Mouse (Mus musculus): ENCODE data around the gene Arhgef18. TPM values are rescaled to one million over a fixed set of nuclear protein-coding genes. Genes with fewer than 3 reads are reported as not detected.

Gene Arhgef18
- polyA plus RNA-seq, 1 experiment = 34.7 TPM

- TF ChIP-seq POLR2A (IDR thresholded peaks at IDR 0.05; ENCODE audit: borderline replicate concordance, control insufficient read depth, low read depth, low read length) (no peak), CTCF (IDR thresholded peaks at IDR 0.05; ENCODE audit: control insufficient read depth, insufficient read depth, low read length) (no peak)
- H3K27ac ChIP-seq (ENCODE audit: control insufficient read depth, insufficient read depth, low read depth, low read length, poor library complexity) = no peak overlapping the region
- H3K4me3 ChIP-seq (replicated peaks; ENCODE audit: control insufficient read depth, low read depth, low read length) = no peak overlapping the region
- WGBS = 74% methylated on average over 1 of the region's 1 CpGs
- no peaks in the 10 kb centered on the region for H3K4me1 ChIP-seq (ENCODE audit: control insufficient read depth, insufficient read depth, low read length)
Measured at GRCm38 (mm10) chr8:3418101-3418500, 25.3 kb downstream of the Arhgef18 start.

- WGBS = 82% methylated on average over 10 of the region's 10 CpGs
- no peak overlapping the region for H3K27ac ChIP-seq (ENCODE audit: control insufficient read depth, insufficient read depth, low read depth, low read length, poor library complexity)
- TF ChIP-seq CTCF (IDR thresholded peaks at IDR 0.05; ENCODE audit: control insufficient read depth, insufficient read depth, low read length) (no peak), POLR2A (IDR thresholded peaks at IDR 0.05; ENCODE audit: borderline replicate concordance, control insufficient read depth, low read depth, low read length) (no peak)
- H3K4me3 ChIP-seq (replicated peaks; ENCODE audit: control insufficient read depth, low read depth, low read length) = no peak overlapping the region
- no peaks in the 10 kb centered on the region for H3K4me1 ChIP-seq (ENCODE audit: control insufficient read depth, insufficient read depth, low read length)
Measured at GRCm38 (mm10) chr8:3420105-3420706, 27.4 kb downstream of the Arhgef18 start.

GRCm38 (mm10) chr8:3421507-3421906 is 28.7 kb downstream of the Arhgef18 start:
- Histone ChIP-seq H3K4me1 (ENCODE audit: control insufficient read depth, insufficient read depth, low read length) (no peaks in the 10 kb centered on the region), H3K27ac (ENCODE audit: control insufficient read depth, insufficient read depth, low read depth, low read length, poor library complexity) (no peak overlapping the region), H3K4me3 (replicated peaks; ENCODE audit: control insufficient read depth, low read depth, low read length) (no peak overlapping the region)
- WGBS = 85% methylated on average over 5 of the region's 5 CpGs
- TF ChIP-seq POLR2A (IDR thresholded peaks at IDR 0.05; ENCODE audit: borderline replicate concordance, control insufficient read depth, low read depth, low read length) (no peak), CTCF (IDR thresholded peaks at IDR 0.05; ENCODE audit: control insufficient read depth, insufficient read depth, low read length) (no peak)

GRCm38 (mm10) chr8:3425217-3425616 is 32.4 kb downstream of the Arhgef18 start:
- no peaks in the 10 kb centered on the region for H3K4me1 ChIP-seq (ENCODE audit: control insufficient read depth, insufficient read depth, low read length)
- TF ChIP-seq POLR2A (IDR thresholded peaks at IDR 0.05; ENCODE audit: borderline replicate concordance, control insufficient read depth, low read depth, low read length) (no peak), CTCF (IDR thresholded peaks at IDR 0.05; ENCODE audit: control insufficient read depth, insufficient read depth, low read length) (no peak)
- no peak overlapping the region for H3K4me3 ChIP-seq (replicated peaks; ENCODE audit: control insufficient read depth, low read depth, low read length)
- WGBS = 87% methylated on average over 5 of the region's 5 CpGs
- H3K27ac ChIP-seq (ENCODE audit: control insufficient read depth, insufficient read depth, low read depth, low read length, poor library complexity) = no peak overlapping the region

- 87% methylated on average over 3 of the region's 3 CpGs for WGBS
- Histone ChIP-seq H3K27ac (ENCODE audit: control insufficient read depth, insufficient read depth, low read depth, low read length, poor library complexity) (no peak overlapping the region), H3K4me3 (replicated peaks; ENCODE audit: control insufficient read depth, low read depth, low read length) (no peak overlapping the region), H3K4me1 (ENCODE audit: control insufficient read depth, insufficient read depth, low read length) (no peaks in the 10 kb centered on the region)
- TF ChIP-seq CTCF (IDR thresholded peaks at IDR 0.05; ENCODE audit: control insufficient read depth, insufficient read depth, low read length) (no peak), POLR2A (IDR thresholded peaks at IDR 0.05; ENCODE audit: borderline replicate concordance, control insufficient read depth, low read depth, low read length) (no peak)
Measured at GRCm38 (mm10) chr8:3426211-3426610, 33.4 kb downstream of the Arhgef18 start.

- H3K27ac ChIP-seq (ENCODE audit: control insufficient read depth, insufficient read depth, low read depth, low read length, poor library complexity) = no peak overlapping the region
- 86% methylated on average over 2 of the region's 2 CpGs for WGBS
- H3K4me3 ChIP-seq (replicated peaks; ENCODE audit: control insufficient read depth, low read depth, low read length) = no peak overlapping the region
- H3K4me1 ChIP-seq (ENCODE audit: control insufficient read depth, insufficient read depth, low read length) = no peaks in the 10 kb centered on the region
- TF ChIP-seq POLR2A (IDR thresholded peaks at IDR 0.05; ENCODE audit: borderline replicate concordance, control insufficient read depth, low read depth, low read length) (no peak), CTCF (IDR thresholded peaks at IDR 0.05; ENCODE audit: control insufficient read depth, insufficient read depth, low read length) (no peak)
Measured at GRCm38 (mm10) chr8:3428426-3428825, 35.6 kb downstream of the Arhgef18 start.

GRCm38 (mm10) chr8:3429966-3430365 is 37.2 kb downstream of the Arhgef18 start:
- Histone ChIP-seq H3K27ac (ENCODE audit: control insufficient read depth, insufficient read depth, low read depth, low read length, poor library complexity) (no peak overlapping the region), H3K4me1 (ENCODE audit: control insufficient read depth, insufficient read depth, low read length) (no peaks in the 10 kb centered on the region), H3K4me3 (replicated peaks; ENCODE audit: control insufficient read depth, low read depth, low read length) (no peak overlapping the region)
- no peak for TF ChIP-seq CTCF (IDR thresholded peaks at IDR 0.05; ENCODE audit: control insufficient read depth, insufficient read depth, low read length)
- 67% methylated on average over 2 of the region's 2 CpGs for WGBS

GRCm38 (mm10) chr8:3431113-3431512 is 38.3 kb downstream of the Arhgef18 start:
- Histone ChIP-seq H3K4me1 (ENCODE audit: control insufficient read depth, insufficient read depth, low read length) (no peaks in the 10 kb centered on the region), H3K27ac (ENCODE audit: control insufficient read depth, insufficient read depth, low read depth, low read length, poor library complexity) (no peak overlapping the region), H3K4me3 (replicated peaks; ENCODE audit: control insufficient read depth, low read depth, low read length) (no peak overlapping the region)
- 90% methylated on average over 3 of the region's 3 CpGs for WGBS
- TF ChIP-seq CTCF (IDR thresholded peaks at IDR 0.05; ENCODE audit: control insufficient read depth, insufficient read depth, low read length) = no peak
- no peak for TF ChIP-seq POLR2A (IDR thresholded peaks at IDR 0.05; ENCODE audit: borderline replicate concordance, control insufficient read depth, low read depth, low read length)

- Histone ChIP-seq H3K4me3 (replicated peaks; ENCODE audit: control insufficient read depth, low read depth, low read length) (no peak overlapping the region), H3K4me1 (ENCODE audit: control insufficient read depth, insufficient read depth, low read length) (no peaks in the 10 kb centered on the region), H3K27ac (ENCODE audit: control insufficient read depth, insufficient read depth, low read depth, low read length, poor library complexity) (no peak overlapping the region)
- TF ChIP-seq CTCF (IDR thresholded peaks at IDR 0.05; ENCODE audit: control insufficient read depth, insufficient read depth, low read length) (no peak), POLR2A (IDR thresholded peaks at IDR 0.05; ENCODE audit: borderline replicate concordance, control insufficient read depth, low read depth, low read length) (no peak)
- 70% methylated on average over 6 of the region's 6 CpGs for WGBS
Measured at GRCm38 (mm10) chr8:3436492-3436891, 43.7 kb downstream of the Arhgef18 start.
